Mouse (Mus musculus): ENCODE results near the gene Wdr11.
A peak's percentile ranks its signal among the peaks of the same experiment; 100 is the strongest.

GRCm38 (mm10) chr7:129591371-129592131 is at the start of gene Wdr11:
- no peak for TF ChIP-seq CTCF (IDR thresholded peaks at IDR 0.05; ENCODE audit: low read depth)
- TF ChIP-seq EP300 (IDR thresholded peaks at IDR 0.05; ENCODE audit: low read depth) = peak; percentile 51; the same call in 1 of the 2 replicates

Measured in heart, postnatal 0 days (tissue).